Mouse (Mus musculus) liver, postnatal 0 days (tissue): ENCODE measurements around the gene Yap1. TPM values are rescaled to one million over a fixed set of nuclear protein-coding genes. Genes with fewer than 3 reads are reported as not detected.

Source experiments
- ATAC-seq: fragments of 200-750 bp; cut with Nextera tagmentation; 2 replicates; pipeline ENCODE4 v1.8.0; 2017; ENCODE audit warnings: mild to moderate bottlenecking, moderate library complexity
- DNase-seq: peaks from one replicate; pipeline ENCODE4 v3.0.0-alpha.2; 2016
- H3K27ac ChIP-seq: fragments of 300-500 bp; sonication (generic); 2 replicates; pipeline ENCODE4 v1.5.1; 2014; ENCODE audit warnings: antibody characterized with exemption, moderate library complexity, mild to moderate bottlenecking, low read depth
- H3K27me3 ChIP-seq: fragments of 300-500 bp; sonication (generic); 2 replicates; pipeline ENCODE4 v1.6.1; 2014; ENCODE audit warnings: low read length, control low read depth, mixed read lengths; ENCODE audit not compliant: insufficient read depth
- H3K36me3 ChIP-seq: fragments of 300-500 bp; sonication (generic); replicated peaks from 2 replicates; pipeline ENCODE4 v1.6.1; 2014; ENCODE audit warnings: mild to moderate bottlenecking, control low read depth, low read length, moderate library complexity, mixed read lengths; ENCODE audit not compliant: insufficient read depth
- H3K4me1 ChIP-seq: fragments of 300-500 bp; sonication (generic); 2 replicates; pipeline ENCODE4 v1.6.1; 2014; ENCODE audit warnings: antibody characterized with exemption, mild to moderate bottlenecking, control low read depth; ENCODE audit not compliant: insufficient read depth
- H3K4me2 ChIP-seq: fragments of 300-500 bp; sonication (generic); 2 replicates; pipeline ENCODE4 v1.6.1; 2014; ENCODE audit warnings: low read depth, mild to moderate bottlenecking, low read length, moderate library complexity, mixed read lengths
- H3K4me3 ChIP-seq: fragments of 300-500 bp; sonication (generic); 2 replicates; pipeline ENCODE4 v1.5.1; 2014; ENCODE audit warnings: low read depth, low read length
- H3K9ac ChIP-seq: fragments of 300-500 bp; sonication (generic); replicated peaks from 2 replicates; pipeline ENCODE4 v1.6.1; 2014; ENCODE audit warnings: mild to moderate bottlenecking, moderate library complexity
- H3K9me3 ChIP-seq: fragments of 300-500 bp; sonication (generic); 2 replicates; pipeline ENCODE4 v1.6.1; 2016; ENCODE audit warnings: mild to moderate bottlenecking, control low read depth, low read length, mixed read lengths
- CTCF ChIP-seq: sonication (generic); IDR thresholded peaks from 2 replicates; pipeline ENCODE4 v1.5.1; 2016; ENCODE audit warnings: antibody characterized with exemption, low read depth
- EP300 ChIP-seq: IDR thresholded peaks from 2 replicates; pipeline ENCODE4 v1.6.1; 2016; ENCODE audit warnings: antibody characterized with exemption, low read depth, mild to moderate bottlenecking
- WGBS: fragments of 180-500 bp; shearing (Covaris S2); extraction: QIAGEN DNeasy Blood & Tissue Kit; methylation state at CpG from one replicate; pipeline ENCODE4 v1.1.7; 2014; ENCODE audit not compliant: insufficient replicate concordance; 5-methylcytosine and 5-hydroxymethylcytosine counted together
- polyA plus RNA-seq: library from polyadenylated mRNA; unstranded; fragments of >200 nt; fragmentation: Nextera tagmentation; extraction: Ambion mirVana; gene quantifications from 2 replicates; pipeline ENCODE4 v1.2.1, GENCODE M21; 2015

Gene Yap1
- polyA plus RNA-seq, 1 experiment from 2014 or later = 4.3 TPM

- 81% methylated on average over 4 of the region's 4 CpGs for WGBS
Measured at GRCm38 (mm10) chr9:7940075-7940474, 64.3 kb downstream of the Yap1 start.

GRCm38 (mm10) chr9:7934419-7934818 lies 70.0 kb downstream of the Yap1 start:
- WGBS = 79% methylated on average over 10 of the region's 10 CpGs
- Histone ChIP-seq H3K4me2 (no peak overlapping the region), H3K27me3 (no peaks in the 10 kb centered on the region), H3K27ac (no peak overlapping the region), H3K9ac (no peak overlapping the region), H3K36me3 (peaks cover 17% of the 10 kb centered on the region), H3K4me1 (no peaks in the 10 kb centered on the region), H3K4me3 (no peak overlapping the region), H3K9me3 (0 out of 2 replicates have a peak, but pooled peaks cover 3% of the 10 kb centered on the region)
- DNase-seq (no peak), ATAC-seq (no peak)
- TF ChIP-seq EP300 = no peak
- TF ChIP-seq CTCF = no peak

More at GRCm38 (mm10) chr9:7940075-7940474, 64.3 kb downstream of the Yap1 start:
- no peak for DNase-seq
- no peak overlapping the region for H3K27ac ChIP-seq
- H3K36me3 ChIP-seq = no peaks in the 10 kb centered on the region; the same call in 1 of the 2 replicates
- no peak for ATAC-seq
- no peak overlapping the region for H3K4me2 ChIP-seq
- no peaks in the 10 kb centered on the region for H3K4me1 ChIP-seq
- no peak overlapping the region for H3K4me3 ChIP-seq
- TF ChIP-seq EP300 (no peak), CTCF (no peak)
- H3K9ac ChIP-seq = no peak overlapping the region
- no peaks in the 10 kb centered on the region for H3K9me3 ChIP-seq
- H3K27me3 ChIP-seq = no peaks in the 10 kb centered on the region

GRCm38 (mm10) chr9:7929552-7929951 lies 74.8 kb downstream of the Yap1 start:
- WGBS = 70% methylated on average over 6 of the region's 6 CpGs
- Histone ChIP-seq H3K4me1 (no peaks in the 10 kb centered on the region), H3K4me2 (no peak overlapping the region), H3K27ac (no peak overlapping the region), H3K27me3 (no peaks in the 10 kb centered on the region), H3K4me3 (no peak overlapping the region), H3K9ac (no peak overlapping the region), H3K36me3 (peaks cover 17% of the 10 kb centered on the region), H3K9me3 (0 out of 2 replicates have a peak, but pooled peaks cover 3% of the 10 kb centered on the region)
- TF ChIP-seq CTCF = no peak
- TF ChIP-seq EP300 = no peak
- DNase-seq (no peak), ATAC-seq (no peak)

DNA sequence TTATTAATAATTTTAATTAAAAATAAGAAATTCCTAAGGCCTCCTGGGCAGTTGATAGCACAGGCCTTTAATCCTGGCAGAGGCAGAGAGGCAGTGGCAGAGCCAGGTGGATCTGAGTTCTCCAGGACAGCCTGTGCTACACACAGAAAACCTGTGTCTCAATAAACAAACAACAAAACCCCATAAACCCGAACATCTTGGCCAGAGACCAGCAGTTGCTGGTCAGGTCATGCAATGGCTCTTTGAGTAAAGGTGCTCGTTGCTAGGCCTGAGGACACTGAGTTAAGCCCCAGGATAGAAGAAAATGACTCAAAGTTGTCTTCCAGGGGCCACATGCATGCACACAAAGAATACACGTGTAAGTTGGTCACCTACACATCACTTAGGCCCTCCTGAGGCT lies 75.5 kb downstream of the Yap1 start:
- H3K9me3 ChIP-seq = 0 out of 2 replicates have a peak, but pooled peaks cover 3% of the 10 kb centered on the region
- no peak overlapping the region for H3K27ac ChIP-seq
- no peak overlapping the region for H3K9ac ChIP-seq
- H3K4me3 ChIP-seq = no peak overlapping the region
- H3K36me3 ChIP-seq = peaks cover 10% of the 10 kb centered on the region
- H3K27me3 ChIP-seq = no peaks in the 10 kb centered on the region
- no peak overlapping the region for H3K4me2 ChIP-seq
- DNase-seq (no peak), ATAC-seq (no peak; the same call in 1 of the 2 replicates)
- WGBS = 68% methylated on average over 3 of the region's 3 CpGs
- no peak for TF ChIP-seq CTCF
- no peak for TF ChIP-seq EP300
- no peaks in the 10 kb centered on the region for H3K4me1 ChIP-seq

- DNase-seq (no peak), ATAC-seq (no peak)
- H3K36me3 ChIP-seq = peaks cover 7% of the 10 kb centered on the region; the same call in 1 of the 2 replicates
- 85% methylated on average over 3 of the region's 3 CpGs for WGBS
- no peak overlapping the region for H3K4me2 ChIP-seq
- no peaks in the 10 kb centered on the region for H3K4me1 ChIP-seq
- H3K27me3 ChIP-seq = no peaks in the 10 kb centered on the region
- no peak overlapping the region for H3K27ac ChIP-seq
- H3K4me3 ChIP-seq = no peak overlapping the region
- TF ChIP-seq EP300 (no peak), CTCF (no peak)
- H3K9ac ChIP-seq = no peak overlapping the region
- H3K9me3 ChIP-seq = 0 out of 2 replicates have a peak, but pooled peaks cover 3% of the 10 kb centered on the region
Measured at GRCm38 (mm10) chr9:7928207-7928793, 76.1 kb downstream of the Yap1 start.

DNA sequence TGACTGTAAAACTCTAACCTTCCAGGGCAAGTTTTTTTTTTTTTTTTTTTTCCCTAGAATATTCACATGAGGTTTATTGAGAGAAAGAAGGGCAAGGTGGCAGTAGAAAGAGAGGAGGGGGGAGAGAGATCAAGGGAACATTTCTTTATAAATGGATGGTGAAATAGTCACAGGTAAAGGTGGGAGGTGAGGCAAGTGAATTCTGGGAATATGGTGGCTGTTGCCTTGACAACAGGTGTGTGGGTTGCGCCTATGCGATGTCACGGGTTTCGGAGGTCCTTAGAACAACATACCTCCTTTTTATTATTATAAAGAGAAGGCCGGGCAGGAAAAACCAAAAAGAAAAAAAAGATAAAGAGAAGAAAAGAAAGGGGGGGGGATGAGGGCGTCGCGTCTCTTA lies 89.5 kb downstream of the Yap1 start:
- H3K27ac ChIP-seq = no peak overlapping the region
- H3K4me2 ChIP-seq = peak overlapping the region; percentile 63
- WGBS = 69% methylated on average over 8 of the region's 8 CpGs
- ATAC-seq (no peak), DNase-seq (no peak)
- no peaks in the 10 kb centered on the region for H3K27me3 ChIP-seq
- H3K4me3 ChIP-seq = no peak overlapping the region
- TF ChIP-seq CTCF = no peak
- no peak for TF ChIP-seq EP300
- H3K36me3 ChIP-seq = no peaks in the 10 kb centered on the region
- H3K9ac ChIP-seq = no peak overlapping the region
- peaks cover 6% of the 10 kb centered on the region; the same call in 1 of the 2 replicates for H3K4me1 ChIP-seq
- H3K9me3 ChIP-seq = no peaks in the 10 kb centered on the region
